Mouse (Mus musculus): ENCODE measurements around the gene Rars2.

- TF ChIP-seq CTCF (IDR thresholded peaks at IDR 0.05; ENCODE audit: control insufficient read depth, insufficient read depth, insufficient replicate concordance, low read depth, low read length) = no peak
- TF ChIP-seq POLR2A (IDR thresholded peaks at IDR 0.05; ENCODE audit: control insufficient read depth, low read depth, low read length) = no peak
These were observed 22.6 kb downstream of the Rars2 start for GRCm38 (mm10) chr4:34637386-34637785.
